Mouse (Mus musculus): Measurements from ENCODE around the gene Ovol2. TPM values are rescaled to one million over a fixed set of nuclear protein-coding genes. Genes with fewer than 3 reads are reported as not detected.

Ovol2 gene
- polyA plus RNA-seq, 2 experiments: 0.03 TPM; not detected in 1

DNA sequence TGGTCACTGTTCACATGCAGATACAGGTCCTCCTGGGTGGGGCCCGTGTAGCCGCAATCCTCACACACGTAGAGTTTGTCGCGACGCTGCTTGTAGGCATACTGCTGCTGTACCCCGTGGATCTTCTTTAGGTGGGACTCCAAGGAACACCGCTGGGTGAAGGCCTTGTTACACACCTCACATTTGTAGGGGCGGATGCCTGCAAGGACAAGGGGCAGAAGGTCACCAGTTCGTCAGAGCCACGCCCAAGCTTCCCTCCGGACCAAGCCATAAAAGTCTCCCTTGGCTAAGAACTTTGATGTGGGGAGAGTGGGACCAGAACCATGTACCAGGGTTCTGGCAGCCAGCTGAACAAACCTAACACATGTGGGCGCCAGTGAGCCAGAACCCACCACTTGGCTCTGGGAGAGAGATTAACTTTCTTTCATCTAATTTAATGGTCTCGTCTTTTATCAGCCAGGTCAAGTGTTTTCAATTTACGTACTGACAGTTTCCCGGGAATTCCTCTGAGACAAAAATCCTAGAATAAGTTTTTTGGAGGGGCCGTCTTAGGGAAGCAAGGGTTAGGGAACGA is 26.1 kb downstream of the Ovol2 start:
- 62% methylated on average over 18 of the region's 18 CpGs for WGBS (ENCODE audit: insufficient replicate concordance)
- ATAC-seq (ENCODE audit: insufficient read depth): no peak
- Histone ChIP-seq H3K4me2 (ENCODE audit: low read depth) (no peak overlapping the region), H3K36me3 (replicated peaks; ENCODE audit: control insufficient read depth, insufficient read depth, low read depth) (no peaks in the 10 kb centered on the region), H3K9me3 (ENCODE audit: control insufficient read depth, low read length) (no peaks in the 10 kb centered on the region), H3K27me3 (ENCODE audit: control insufficient read depth, insufficient read depth, low read length) (no peaks in the 10 kb centered on the region), H3K4me1 (replicated peaks; ENCODE audit: control insufficient read depth in 2 of 2, insufficient read depth in 2 of 2, low read length in 1 of 2) (0 out of 4 replicates have a peak, but pooled peaks cover 0 to 2% of the 10 kb centered on the region in 2 experiments), H3K9ac (replicated peaks) (no peak overlapping the region), H3K27ac (no peak overlapping the region), H3K4me3 (ENCODE audit: insufficient read depth in 1 of 2, low read depth in 2 of 2, low read length in 2 of 2) (no peak overlapping the region)
- DNase-seq (ENCODE audit: low read depth in 3 of 3, low spot score in 3 of 3): no peak
- TF ChIP-seq EP300 (IDR thresholded peaks at IDR 0.05; ENCODE audit: low read depth): no peak
- TF ChIP-seq CTCF (IDR thresholded peaks at IDR 0.05; ENCODE audit: low read depth): 0 out of 2 replicates have a peak, but pooled peaks have one; percentile 25

- ATAC-seq (ENCODE audit: insufficient read depth): no peak
- H3K27ac ChIP-seq: no peak overlapping the region
- no peaks in the 10 kb centered on the region for H3K27me3 ChIP-seq (ENCODE audit: control insufficient read depth, insufficient read depth, low read length)
- H3K4me2 ChIP-seq (ENCODE audit: low read depth): no peak overlapping the region
- no peak for DNase-seq (ENCODE audit: low read depth in 3 of 3, low spot score in 3 of 3)
- no peak overlapping the region for H3K4me3 ChIP-seq (ENCODE audit: insufficient read depth in 1 of 2, low read depth in 2 of 2, low read length in 2 of 2)
- TF ChIP-seq CTCF (IDR thresholded peaks at IDR 0.05; ENCODE audit: low read depth) (no peak), EP300 (IDR thresholded peaks at IDR 0.05; ENCODE audit: low read depth) (no peak)
- 84% methylated on average over 11 of the region's 11 CpGs for WGBS (ENCODE audit: insufficient replicate concordance)
- H3K36me3 ChIP-seq (replicated peaks; ENCODE audit: control insufficient read depth, insufficient read depth, low read depth): no peaks in the 10 kb centered on the region
- no peaks in the 10 kb centered on the region for H3K9me3 ChIP-seq (ENCODE audit: control insufficient read depth, low read length)
- peaks cover 0 to 6% of the 10 kb centered on the region in 2 experiments; a peak in 2 of 4 replicates for H3K4me1 ChIP-seq (replicated peaks; ENCODE audit: control insufficient read depth in 2 of 2, insufficient read depth in 2 of 2, low read length in 1 of 2)
- no peak overlapping the region for H3K9ac ChIP-seq (replicated peaks)
Measured at GRCm38 (mm10) chr2:144301101-144301500, 30.8 kb downstream of the Ovol2 start.

DNA sequence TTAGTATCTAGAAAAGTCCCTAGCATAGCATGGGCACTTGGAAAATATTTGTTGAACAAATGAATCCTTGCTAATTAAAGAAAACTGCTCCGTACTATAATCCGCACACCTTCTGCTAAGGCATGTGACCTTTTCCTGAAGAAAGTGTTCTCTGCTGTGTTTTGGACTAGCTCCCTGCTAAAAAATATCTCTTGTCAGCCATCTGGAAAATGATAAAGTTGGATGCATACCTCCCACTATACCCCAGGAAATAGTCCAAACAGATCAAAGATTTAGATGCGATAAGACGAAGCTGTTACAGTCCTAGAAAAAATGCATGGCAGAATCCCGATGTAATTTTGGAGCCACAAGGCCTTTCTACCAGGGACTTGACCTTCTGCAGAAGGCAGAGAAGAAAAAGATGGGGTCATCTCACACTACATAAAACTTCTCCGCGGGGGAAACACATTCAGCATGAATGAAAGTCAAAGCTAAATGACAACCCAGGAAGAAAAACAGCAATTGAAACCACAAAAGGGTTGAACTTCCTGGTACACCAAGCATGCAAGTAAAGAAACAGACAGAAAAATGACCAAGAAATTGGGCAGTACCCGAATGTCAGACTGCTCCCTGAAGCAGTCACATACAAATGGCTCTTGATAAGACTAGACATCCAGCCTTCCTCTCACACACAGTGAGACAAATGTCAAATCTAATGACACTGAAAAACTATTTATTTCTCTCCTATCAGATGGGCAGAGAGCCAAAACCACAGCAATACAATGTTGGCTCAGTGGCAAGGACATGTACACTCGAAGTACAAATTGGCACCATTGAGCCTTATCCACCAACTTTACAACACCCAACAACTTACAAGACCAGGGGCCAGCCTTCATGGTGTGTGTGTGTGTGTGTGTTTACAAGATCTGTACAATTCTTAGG is 31.9 kb downstream of the Ovol2 start:
- TF ChIP-seq EP300 (IDR thresholded peaks at IDR 0.05; ENCODE audit: low read depth) (no peak), CTCF (IDR thresholded peaks at IDR 0.05; ENCODE audit: low read depth) (no peak)
- H3K27me3 ChIP-seq (ENCODE audit: control insufficient read depth, insufficient read depth, low read length): no peaks in the 10 kb centered on the region
- DNase-seq (ENCODE audit: low read depth in 3 of 3, low spot score in 3 of 3): peak in 1 of 3 experiments; percentile 3
- 38% methylated on average over 9 of the region's 9 CpGs for WGBS (ENCODE audit: insufficient replicate concordance)
- H3K4me2 ChIP-seq (ENCODE audit: low read depth): no peak overlapping the region
- no peaks in the 10 kb centered on the region for H3K36me3 ChIP-seq (replicated peaks; ENCODE audit: control insufficient read depth, insufficient read depth, low read depth)
- H3K4me1 ChIP-seq (replicated peaks; ENCODE audit: control insufficient read depth in 2 of 2, insufficient read depth in 2 of 2, low read length in 1 of 2): peaks cover 0 to 6% of the 10 kb centered on the region in 2 experiments; a peak in 2 of 4 replicates
- no peaks in the 10 kb centered on the region for H3K9me3 ChIP-seq (ENCODE audit: control insufficient read depth, low read length)
- no peak for ATAC-seq (ENCODE audit: insufficient read depth)
- no peak overlapping the region for H3K9ac ChIP-seq (replicated peaks)
- no peak overlapping the region for H3K27ac ChIP-seq
- H3K4me3 ChIP-seq (ENCODE audit: insufficient read depth in 1 of 2, low read depth in 2 of 2, low read length in 2 of 2): no peak overlapping the region

DNA sequence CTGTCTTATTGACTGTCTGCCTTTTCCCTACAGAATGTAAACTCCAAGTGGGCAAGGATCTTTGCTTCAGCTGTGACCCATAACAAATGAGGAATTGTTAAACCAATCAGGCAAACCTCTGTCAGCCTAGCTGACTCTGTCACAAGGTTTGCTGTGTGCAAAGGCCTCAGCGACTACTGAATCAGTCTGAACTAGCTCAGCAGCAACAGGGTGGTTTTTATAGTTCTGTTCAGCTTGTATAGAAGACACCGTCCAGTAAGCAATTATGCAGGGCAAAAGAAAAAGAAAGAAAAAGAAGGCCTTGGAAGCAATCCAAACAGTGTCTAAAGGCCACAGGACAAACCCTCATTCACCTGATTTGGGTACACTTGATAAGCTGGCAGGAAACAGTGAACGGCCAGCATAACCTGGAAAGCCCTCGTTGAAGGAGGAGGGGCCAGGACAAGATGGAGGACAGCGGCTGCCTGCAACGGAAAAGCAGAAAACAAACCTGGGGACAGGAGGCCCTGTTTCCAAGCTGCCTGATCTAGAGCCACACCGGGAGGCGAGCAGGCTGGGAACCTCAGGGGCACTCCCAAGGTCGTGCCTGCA is 36.7 kb downstream of the Ovol2 start:
- Histone ChIP-seq H3K4me3 (ENCODE audit: insufficient read depth in 1 of 2, low read depth in 2 of 2, low read length in 2 of 2) (no peak overlapping the region), H3K27ac (no peak overlapping the region), H3K9me3 (ENCODE audit: control insufficient read depth, low read length) (no peaks in the 10 kb centered on the region), H3K4me1 (replicated peaks; ENCODE audit: control insufficient read depth in 2 of 2, insufficient read depth in 2 of 2, low read length in 1 of 2) (peaks cover 0 to 3% of the 10 kb centered on the region in 2 experiments; a peak in 1 of 4 replicates), H3K9ac (replicated peaks) (no peak overlapping the region), H3K36me3 (replicated peaks; ENCODE audit: control insufficient read depth, insufficient read depth, low read depth) (no peaks in the 10 kb centered on the region), H3K4me2 (ENCODE audit: low read depth) (no peak overlapping the region), H3K27me3 (ENCODE audit: control insufficient read depth, insufficient read depth, low read length) (no peaks in the 10 kb centered on the region)
- ATAC-seq (ENCODE audit: insufficient read depth) (no peak), DNase-seq (ENCODE audit: low read depth in 3 of 3, low spot score in 3 of 3) (no peak)
- no peak for TF ChIP-seq EP300 (IDR thresholded peaks at IDR 0.05; ENCODE audit: low read depth)
- TF ChIP-seq CTCF (IDR thresholded peaks at IDR 0.05; ENCODE audit: low read depth): no peak
- 35% methylated on average over 9 of the region's 9 CpGs for WGBS (ENCODE audit: insufficient replicate concordance)

Measured in liver, embryonic 14.5 days (tissue).